Mouse (Mus musculus): ENCODE measurements around the gene Ccdc54.

Gene Ccdc54

GRCm38 (mm10) chr16:50542554-50543333 is 48.2 kb downstream of the Ccdc54 start:
- DNase-seq (ENCODE audit: low spot score), result no peak

Measured in layer of hippocampus, adult 9-10 months (tissue).